ENCODE assay signal across 21 mouse cellular contexts in the genomic region with DNA sequence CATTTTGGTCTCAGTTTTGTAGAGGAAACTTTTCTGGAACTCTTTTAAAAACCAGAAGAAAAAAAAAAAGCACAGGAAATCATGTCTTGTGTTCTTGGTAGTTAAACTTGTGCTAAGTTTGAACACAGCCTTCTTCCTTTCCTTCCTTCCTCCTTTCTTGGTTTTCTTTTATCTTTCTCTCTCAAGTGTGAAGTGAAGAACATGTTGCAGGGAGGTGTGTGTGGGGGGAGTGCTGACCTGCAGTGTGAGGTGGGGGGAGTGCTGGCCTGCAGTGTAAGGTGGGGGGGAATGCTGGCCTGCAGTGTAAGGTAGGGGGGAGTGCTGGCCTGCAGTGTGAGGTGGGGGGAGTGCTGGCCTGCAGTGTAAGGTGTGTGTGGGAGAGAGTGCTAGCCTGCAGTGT. TPM values are rescaled to one million over a fixed set of nuclear protein-coding genes. Genes with fewer than 3 reads are reported as not detected.
DNase-seq lines count a peak whose midpoint lies in the region; ATAC-seq and TF ChIP-seq lines count a peak whose summit lies in the region.
"Had no signal": no experiment of that assay in that cellular context is flagged by ENCODE, and none has a peak within 500 bp of the region (broad histone marks: within the 10 kb centered on the region; RNA-seq: fewer than 3 reads in every experiment).

No protein-coding gene starts in this region.

- H3K9me3 ChIP-seq in embryonic facial prominence, embryonic 11.5 days (replicated peaks; ENCODE audit: control insufficient read depth, low read length), result no peaks in the 10 kb centered on the region
- no peaks in the 10 kb centered on the region for H3K9me3 ChIP-seq in embryonic facial prominence, embryonic 10.5 days
- H3K9me3 ChIP-seq: embryonic facial prominence, embryonic 12.5 days; forebrain, embryonic 13.5 days; forebrain, embryonic 15.5 days had no signal

- TF ChIP-seq POLR2A in spleen, adult 2 months (IDR thresholded peaks at IDR 0.05; ENCODE audit: low read depth, low read length), result no peak
- no peak for TF ChIP-seq POLR2A in thymus, adult 2 months (IDR thresholded peaks at IDR 0.05; ENCODE audit: control insufficient read depth, extremely low read depth, insufficient read depth, low read length, poor library complexity)

- H3K4me1 ChIP-seq in embryonic facial prominence, embryonic 11.5 days (ENCODE audit: control insufficient read depth, insufficient read depth, low read length), result no peaks in the 10 kb centered on the region
- peaks cover 7% of the 10 kb centered on the region; the same call in 1 of the 2 replicates for H3K4me1 ChIP-seq in embryonic facial prominence, embryonic 10.5 days
- peaks cover 69% of the 10 kb centered on the region for H3K4me1 ChIP-seq in spleen, adult 2 months (ENCODE audit: control insufficient read depth, insufficient read depth, insufficient read length)
- H3K4me1 ChIP-seq in thymus, adult 2 months (replicated peaks; ENCODE audit: control insufficient read depth, insufficient read depth, low read length), result peaks cover 39% of the 10 kb centered on the region
- H3K4me1 ChIP-seq: embryonic facial prominence, embryonic 12.5 days; forebrain, embryonic 13.5 days; forebrain, embryonic 15.5 days had no signal

- no peak overlapping the region for H3K4me2 ChIP-seq in embryonic facial prominence, embryonic 11.5 days (ENCODE audit: low read depth, low read length)
- H3K4me2 ChIP-seq: embryonic facial prominence, embryonic 12.5 days; forebrain, embryonic 13.5 days; forebrain, embryonic 15.5 days had no signal

- H3K4me3 ChIP-seq in embryonic facial prominence, embryonic 11.5 days (ENCODE audit: low read depth, low read length), result no peak overlapping the region
- H3K4me3 ChIP-seq in embryonic facial prominence, embryonic 10.5 days, result no peak overlapping the region
- no peak overlapping the region for H3K4me3 ChIP-seq in spleen, adult 2 months (ENCODE audit: extremely low read depth, insufficient read depth, insufficient read length)
- H3K4me3 ChIP-seq in thymus, adult 2 months (ENCODE audit: control insufficient read depth, insufficient read depth, low read length), result no peak overlapping the region
- H3K4me3 ChIP-seq: embryonic facial prominence, embryonic 12.5 days; forebrain, embryonic 13.5 days; forebrain, embryonic 15.5 days had no signal

- no peak overlapping the region for H3K27ac ChIP-seq in embryonic facial prominence, embryonic 11.5 days (replicated peaks; ENCODE audit: low read depth, low read length)
- H3K27ac ChIP-seq in embryonic facial prominence, embryonic 10.5 days (replicated peaks), result no peak overlapping the region
- peak overlapping the region; percentile 81 for H3K27ac ChIP-seq in spleen, adult 2 months (ENCODE audit: insufficient read depth, low read length)
- H3K27ac ChIP-seq in thymus, adult 2 months (ENCODE audit: control insufficient read depth, insufficient read depth, low read length), result peak overlapping the region; percentile 53; the same call in 1 of the 2 replicates
- H3K27ac ChIP-seq: embryonic facial prominence, embryonic 12.5 days; forebrain, embryonic 13.5 days; forebrain, embryonic 15.5 days had no signal

- DNase-seq in embryonic facial prominence, embryonic 11.5 days (ENCODE audit: low spot score), result no peak
- no peak for DNase-seq in embryonic facial prominence, embryonic 10.5 days (ENCODE audit: low spot score)
- DNase-seq in spleen, adult 2 months (ENCODE audit: low read depth in 1 of 2, low spot score in 2 of 2), result no peak
- DNase-seq in spleen, postnatal 4 days (ENCODE audit: low spot score in 2 of 2), result no peak
- no peak for DNase-seq in thymus, adult 2 months
- DNase-seq in thymus, postnatal 36 days, result no peak
- peak; percentile 48 for DNase-seq in splenic B cell, adult 2 months (ENCODE audit: low read depth, low spot score)
- DNase-seq in testis, postnatal 14 days (ENCODE audit: low spot score), result no peak
- DNase-seq: adrenal gland, adult 2 months; adrenal gland, postnatal 10 days; adrenal gland, postnatal 25 days; cerebellum, adult 11-12 months; cerebellum, adult 2 months; cerebellum, adult 9-10 months; cerebellum, postnatal 10 days; cerebellum, postnatal 25 days; forebrain, postnatal 0 days had no signal

- no peaks in the 10 kb centered on the region for H3K36me3 ChIP-seq in embryonic facial prominence, embryonic 11.5 days (replicated peaks; ENCODE audit: control insufficient read depth, insufficient read depth, low read depth, low read length)
- no peaks in the 10 kb centered on the region for H3K36me3 ChIP-seq in embryonic facial prominence, embryonic 10.5 days (replicated peaks)
- H3K36me3 ChIP-seq in spleen, adult 2 months (ENCODE audit: control insufficient read depth, insufficient read depth, low read length), result no peaks in the 10 kb centered on the region
- H3K36me3 ChIP-seq in thymus, adult 2 months (ENCODE audit: control insufficient read depth, insufficient read depth, low read length), result no peaks in the 10 kb centered on the region
- no peaks in the 10 kb centered on the region for H3K36me3 ChIP-seq in splenic B cell, adult 2 months (ENCODE audit: control insufficient read depth, insufficient read depth, low read length, poor library complexity, severe bottlenecking)
- H3K36me3 ChIP-seq: embryonic facial prominence, embryonic 12.5 days; forebrain, embryonic 15.5 days had no signal

- ATAC-seq in embryonic facial prominence, embryonic 11.5 days (replicated peaks; ENCODE audit: insufficient number of reproducible peaks, low FRiP score, low TSS enrichment, low read depth), result 0 out of 2 replicates have a peak, but pooled peaks have one; percentile 48
- ATAC-seq: CD4-positive, CD25-positive, alpha-beta regulatory T cell, adult 4 months; forebrain, embryonic 13.5 days; forebrain, embryonic 15.5 days; forebrain, postnatal 0 days had no signal

- H3K9ac ChIP-seq in embryonic facial prominence, embryonic 11.5 days (replicated peaks; ENCODE audit: low read length), result no peak overlapping the region
- H3K9ac ChIP-seq: embryonic facial prominence, embryonic 12.5 days; forebrain, embryonic 13.5 days; forebrain, embryonic 15.5 days; forebrain, postnatal 0 days had no signal

- H3K27me3 ChIP-seq in embryonic facial prominence, embryonic 11.5 days (ENCODE audit: control insufficient read depth, insufficient read depth, low read length), result no peaks in the 10 kb centered on the region
- H3K27me3 ChIP-seq in embryonic facial prominence, embryonic 10.5 days (replicated peaks; ENCODE audit: low read depth, poor library complexity, severe bottlenecking), result peaks cover 16% of the 10 kb centered on the region; the same call in 1 of the 2 replicates
- no peaks in the 10 kb centered on the region for H3K27me3 ChIP-seq in spleen, adult 2 months (ENCODE audit: control insufficient read depth, insufficient read depth, low read length)
- no peaks in the 10 kb centered on the region for H3K27me3 ChIP-seq in thymus, adult 2 months (ENCODE audit: control insufficient read depth, insufficient read depth, low read length)
- H3K27me3 ChIP-seq in splenic B cell, adult 2 months (ENCODE audit: control insufficient read depth, insufficient read depth, low read length, poor library complexity, severe bottlenecking), result no peaks in the 10 kb centered on the region
- H3K27me3 ChIP-seq: forebrain, embryonic 13.5 days; forebrain, embryonic 15.5 days had no signal

- TF ChIP-seq CTCF in spleen, adult 2 months (IDR thresholded peaks at IDR 0.05; ENCODE audit: extremely low read depth, insufficient read depth, insufficient read length, insufficient replicate concordance), result no peak
- TF ChIP-seq CTCF in thymus, adult 2 months (IDR thresholded peaks at IDR 0.05; ENCODE audit: borderline replicate concordance, control insufficient read depth, extremely low read depth, insufficient read depth, low read length, poor library complexity), result no peak

RNA-seq across cellular contexts. Expression of a gene that starts 28.5 kb away (rescaled TPM):
- 2.3 and 3.4 TPM in 2 replicates for polyA plus RNA-seq in embryonic facial prominence, embryonic 11.5 days (2014; fragmentation: Nextera tagmentation; extraction: Ambion mirVana)
- 4.6 and 5.8 TPM in 2 replicates for polyA plus RNA-seq in embryonic facial prominence, embryonic 10.5 days (2016; fragmentation: Nextera tagmentation; extraction: Ambion mirVana)
- 255 and 267 TPM in 2 replicates for polyA plus RNA-seq in spleen, adult 2 months (2012; rRNA removed)
- polyA plus RNA-seq in thymus, adult 2 months (2012; rRNA removed), result 105 and 109 TPM in 2 replicates

Comparison
In these comparisons a context has a peak if more than half of its experiments do, and no peak if none do; other contexts are left out.
1. H3K27ac ChIP-seq: peak in spleen, adult 2 months (single experiment) and thymus, adult 2 months (single experiment); none in embryonic facial prominence, embryonic 11.5 days (single experiment) and embryonic facial prominence, embryonic 10.5 days (single experiment).
2. RNA of a gene that starts 28.5 kb away (polyA plus RNA-seq): 255 to 267 TPM in spleen, adult 2 months and 105 to 109 TPM in thymus, adult 2 months; 4.6 to 5.8 TPM in embryonic facial prominence, embryonic 10.5 days and 2.3 to 3.4 TPM in embryonic facial prominence, embryonic 11.5 days; every median in the first group is over 10 times any median in the second.